Mouse (Mus musculus): ENCODE data around the gene Islr2. TPM values are rescaled to one million over a fixed set of nuclear protein-coding genes. Genes with fewer than 3 reads are reported as not detected.

Islr2 gene
- polyA plus RNA-seq, 1 experiment from 2014 or later: 0.17 TPM

GRCm38 (mm10) chr9:58204448-58205000 is 405 bp upstream of the Islr2 start:
- peaks cover 43% of the 10 kb centered on the region for H3K27me3 ChIP-seq (ENCODE audit: insufficient read depth, low read length)
- 0 out of 2 replicates have a peak overlapping the region, but pooled peaks have one; percentile 29 for H3K9ac ChIP-seq (replicated peaks; ENCODE audit: low read length)
- 2% methylated on average over 18 of the region's 18 CpGs for WGBS

DNA sequence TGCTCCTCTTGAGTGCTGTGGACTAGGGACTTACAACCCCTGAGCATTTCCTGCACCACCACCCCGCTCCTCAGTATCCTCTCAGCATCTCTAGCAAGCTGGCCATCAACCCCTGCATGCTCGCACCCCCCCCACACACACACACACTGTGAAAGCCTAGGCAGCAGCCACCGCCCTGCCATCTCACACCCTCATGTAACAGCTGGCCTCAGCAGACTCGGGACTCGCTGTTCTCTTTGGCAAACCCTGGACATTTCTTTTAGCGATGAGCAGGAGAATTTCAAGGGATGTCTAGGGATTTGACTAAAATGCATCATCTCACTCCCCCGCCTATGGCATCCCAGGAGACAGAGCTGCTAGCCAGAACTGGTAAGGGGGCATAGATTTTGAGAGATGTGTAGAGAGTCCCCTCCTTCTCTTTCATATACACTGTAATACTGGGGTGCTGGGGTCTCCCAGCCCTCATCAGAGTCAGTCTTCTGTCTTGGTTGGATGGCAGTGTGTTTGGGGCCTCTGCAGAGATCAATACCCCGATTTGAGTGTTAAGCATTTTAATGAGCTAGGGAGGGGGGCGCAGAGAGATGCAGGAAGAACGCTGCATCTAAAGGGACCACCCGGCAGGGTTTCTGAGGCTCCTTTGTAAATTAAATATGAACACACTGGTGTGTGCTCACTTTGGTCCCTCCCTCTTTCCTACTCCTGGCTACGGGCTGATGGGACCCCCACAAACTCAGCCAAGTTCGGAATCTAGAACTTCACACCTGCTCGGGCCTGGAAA is 1.3 kb downstream of the Islr2 start:
- H3K4me3 ChIP-seq (ENCODE audit: low read length): no peak overlapping the region
- no peaks in the 10 kb centered on the region for H3K9me3 ChIP-seq (ENCODE audit: low read length)
- peaks cover 34% of the 10 kb centered on the region for H3K4me1 ChIP-seq (ENCODE audit: insufficient read depth, low read length)
- H3K27ac ChIP-seq (ENCODE audit: low read length): no peak overlapping the region
- no peaks in the 10 kb centered on the region for H3K36me3 ChIP-seq (ENCODE audit: insufficient read depth, low read length)
- ATAC-seq (ENCODE audit: low FRiP score, low TSS enrichment): no peak
- no peak overlapping the region for H3K9ac ChIP-seq (replicated peaks; ENCODE audit: low read length)
- no peak overlapping the region for H3K4me2 ChIP-seq (replicated peaks; ENCODE audit: low read depth, low read length)
- H3K27me3 ChIP-seq (ENCODE audit: insufficient read depth, low read length): peaks cover 60% of the 10 kb centered on the region
- 10% methylated on average over 14 of the region's 14 CpGs for WGBS

More at GRCm38 (mm10) chr9:58204448-58205000, 405 bp upstream of the Islr2 start:
- Histone ChIP-seq H3K4me1 (ENCODE audit: insufficient read depth, low read length) (peaks cover 17% of the 10 kb centered on the region), H3K4me2 (replicated peaks; ENCODE audit: low read depth, low read length) (peak overlapping the region; percentile 50), H3K27ac (ENCODE audit: low read length) (no peak overlapping the region), H3K9me3 (ENCODE audit: low read length) (no peaks in the 10 kb centered on the region), H3K4me3 (ENCODE audit: low read length) (peak overlapping the region; percentile 39), H3K36me3 (ENCODE audit: insufficient read depth, low read length) (no peaks in the 10 kb centered on the region)
- ATAC-seq (ENCODE audit: low FRiP score, low TSS enrichment): peak; percentile 83

DNA sequence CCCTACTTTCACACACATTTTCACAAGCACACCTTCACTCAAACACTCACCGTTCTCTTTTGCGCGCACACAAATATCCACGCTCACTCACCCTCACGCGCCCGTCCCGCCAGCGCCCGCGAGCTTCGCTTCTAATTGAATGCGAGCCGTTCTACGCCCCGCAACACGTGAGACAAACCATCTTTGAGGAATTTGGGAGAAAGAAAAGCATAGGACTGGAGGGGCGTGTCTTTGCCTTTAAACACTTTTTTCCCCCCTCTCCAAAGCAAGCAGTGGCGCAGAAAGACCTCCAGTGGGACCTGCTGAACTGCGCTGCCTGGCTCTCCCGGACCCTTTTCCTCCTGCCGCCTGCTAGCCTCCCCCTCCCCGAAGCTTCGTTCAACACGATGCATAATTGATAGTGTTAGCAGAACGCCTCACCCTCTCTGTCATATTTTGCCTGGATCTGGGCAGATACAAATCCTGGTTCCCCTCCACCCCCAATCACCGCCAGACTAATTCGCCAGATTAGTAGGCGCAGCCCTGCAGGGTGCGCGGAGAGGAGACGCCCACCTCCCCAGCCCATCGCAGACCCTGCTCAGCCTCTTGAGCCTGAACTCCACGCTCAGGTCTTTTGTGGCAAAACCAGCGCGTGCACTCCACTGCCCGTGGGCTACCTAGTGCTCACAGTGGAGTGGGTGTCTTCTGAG is 2.1 kb downstream of the Islr2 start:
- H3K4me2 ChIP-seq (replicated peaks; ENCODE audit: low read depth, low read length): peak overlapping the region; percentile 17; the same call in 1 of the 2 replicates
- no peak for ATAC-seq (ENCODE audit: low FRiP score, low TSS enrichment)
- H3K9me3 ChIP-seq (ENCODE audit: low read length): no peaks in the 10 kb centered on the region
- H3K27me3 ChIP-seq (ENCODE audit: insufficient read depth, low read length): peaks cover 68% of the 10 kb centered on the region
- H3K4me3 ChIP-seq (ENCODE audit: low read length): peak overlapping the region; percentile 13; the same call in 1 of the 2 replicates
- H3K4me1 ChIP-seq (ENCODE audit: insufficient read depth, low read length): peaks cover 41% of the 10 kb centered on the region
- H3K27ac ChIP-seq (ENCODE audit: low read length): no peak overlapping the region
- H3K36me3 ChIP-seq (ENCODE audit: insufficient read depth, low read length): no peaks in the 10 kb centered on the region
- under 1% methylated on average over 37 of the region's 37 CpGs for WGBS
- no peak overlapping the region for H3K9ac ChIP-seq (replicated peaks; ENCODE audit: low read length)

DNA sequence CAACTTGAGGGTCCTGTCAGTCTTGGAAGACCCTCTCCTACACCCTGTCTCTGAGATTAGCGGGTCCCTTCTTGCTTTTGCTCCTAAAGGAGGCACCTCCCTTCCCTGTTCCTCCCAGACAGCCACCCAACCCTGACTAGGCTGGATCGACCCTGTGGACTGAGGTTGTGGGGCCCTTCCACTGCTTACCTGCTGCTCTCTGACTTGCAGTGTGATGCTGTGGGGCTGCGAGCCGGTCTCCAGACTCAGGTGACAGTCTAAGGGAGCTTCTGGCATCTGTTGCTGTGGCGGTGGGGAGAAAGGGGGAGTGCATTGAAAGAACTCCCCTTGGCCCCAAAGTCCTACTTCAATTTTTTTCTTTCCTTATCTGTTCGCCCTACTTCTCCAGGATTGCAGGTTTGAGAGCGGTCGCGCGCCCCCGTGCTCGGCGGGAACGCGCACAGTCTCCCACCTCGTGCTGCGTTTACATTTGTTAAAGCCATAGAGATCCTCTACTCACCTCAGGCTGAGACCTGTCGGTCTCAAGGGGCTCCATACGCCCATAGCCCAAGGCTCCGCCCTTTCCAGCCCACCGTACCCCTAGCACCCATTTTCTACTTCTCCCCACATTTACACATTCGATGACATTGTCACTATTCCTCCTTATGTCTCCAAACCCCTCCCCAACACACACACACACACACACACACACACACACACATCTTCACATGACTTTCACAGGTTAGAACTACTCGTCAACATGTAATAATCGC is 2.9 kb downstream of the Islr2 start:
- peaks cover 48% of the 10 kb centered on the region for H3K4me1 ChIP-seq (ENCODE audit: insufficient read depth, low read length)
- peak overlapping the region; percentile 13; the same call in 1 of the 2 replicates for H3K4me3 ChIP-seq (ENCODE audit: low read length)
- H3K4me2 ChIP-seq (replicated peaks; ENCODE audit: low read depth, low read length): peak overlapping the region; percentile 17; the same call in 1 of the 2 replicates

DNA sequence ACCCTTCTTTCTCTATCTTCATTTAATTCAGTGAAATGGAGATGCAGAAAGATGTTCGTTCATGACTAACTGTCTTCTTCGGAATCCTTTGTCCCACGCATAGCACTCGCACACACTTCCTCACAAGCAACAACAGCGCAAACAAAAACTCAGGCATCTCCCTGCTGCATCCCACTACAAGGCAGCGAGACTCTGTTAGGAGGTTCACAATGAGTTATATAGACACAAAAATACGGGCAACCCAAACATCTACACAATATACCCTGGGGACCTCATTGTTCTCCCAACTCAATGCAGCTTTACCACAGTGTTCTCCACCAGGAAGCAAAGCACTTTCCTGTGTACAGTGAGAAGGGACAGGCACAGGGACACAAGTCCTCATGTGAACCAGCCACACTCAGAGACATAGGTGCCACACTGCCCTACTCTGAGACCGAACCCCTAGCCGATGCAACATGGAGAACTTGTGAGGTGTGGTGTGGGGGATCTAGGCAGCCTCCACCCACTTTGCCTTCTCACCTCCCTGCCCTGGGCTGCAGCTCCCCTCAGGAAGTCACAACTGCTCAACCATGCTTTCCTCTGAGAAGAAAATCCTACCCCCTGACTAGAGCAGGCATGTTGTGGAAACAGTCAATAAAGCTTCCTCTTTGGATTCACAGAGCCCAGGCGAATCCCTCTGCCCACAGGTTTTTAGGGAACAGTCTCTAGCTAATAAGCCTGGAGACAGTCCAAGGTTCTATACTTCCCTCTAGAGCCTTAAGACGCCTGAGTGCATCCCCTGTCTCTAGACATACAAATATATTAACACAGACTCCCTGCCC is 3.6 kb downstream of the Islr2 start:
- ATAC-seq (ENCODE audit: low FRiP score, low TSS enrichment): no peak
- 15% methylated on average over 11 of the region's 11 CpGs for WGBS
- H3K4me1 ChIP-seq (ENCODE audit: insufficient read depth, low read length): peaks cover 50% of the 10 kb centered on the region

More for the DNA sequence above, 2.9 kb downstream of the Islr2 start:
- no peak for ATAC-seq (ENCODE audit: low FRiP score, low TSS enrichment)
- H3K9me3 ChIP-seq (ENCODE audit: low read length): no peaks in the 10 kb centered on the region
- H3K27me3 ChIP-seq (ENCODE audit: insufficient read depth, low read length): peaks cover 76% of the 10 kb centered on the region
- H3K9ac ChIP-seq (replicated peaks; ENCODE audit: low read length): no peak overlapping the region
- no peak overlapping the region for H3K27ac ChIP-seq (ENCODE audit: low read length)
- 2% methylated on average over 24 of the region's 24 CpGs for WGBS
- H3K36me3 ChIP-seq (ENCODE audit: insufficient read depth, low read length): no peaks in the 10 kb centered on the region

GRCm38 (mm10) chr9:58199381-58200269 is 4.5 kb downstream of the Islr2 start:
- no peak overlapping the region for H3K9ac ChIP-seq (replicated peaks; ENCODE audit: low read length)
- no peak for ATAC-seq (ENCODE audit: low FRiP score, low TSS enrichment)
- 2% methylated on average over 41 of the region's 41 CpGs for WGBS

More for the DNA sequence above, 3.6 kb downstream of the Islr2 start:
- H3K27ac ChIP-seq (ENCODE audit: low read length): no peak overlapping the region
- H3K9ac ChIP-seq (replicated peaks; ENCODE audit: low read length): no peak overlapping the region
- peaks cover 83% of the 10 kb centered on the region for H3K27me3 ChIP-seq (ENCODE audit: insufficient read depth, low read length)
- no peaks in the 10 kb centered on the region for H3K36me3 ChIP-seq (ENCODE audit: insufficient read depth, low read length)
- H3K4me2 ChIP-seq (replicated peaks; ENCODE audit: low read depth, low read length): no peak overlapping the region
- H3K4me3 ChIP-seq (ENCODE audit: low read length): no peak overlapping the region
- H3K9me3 ChIP-seq (ENCODE audit: low read length): no peaks in the 10 kb centered on the region

DNA sequence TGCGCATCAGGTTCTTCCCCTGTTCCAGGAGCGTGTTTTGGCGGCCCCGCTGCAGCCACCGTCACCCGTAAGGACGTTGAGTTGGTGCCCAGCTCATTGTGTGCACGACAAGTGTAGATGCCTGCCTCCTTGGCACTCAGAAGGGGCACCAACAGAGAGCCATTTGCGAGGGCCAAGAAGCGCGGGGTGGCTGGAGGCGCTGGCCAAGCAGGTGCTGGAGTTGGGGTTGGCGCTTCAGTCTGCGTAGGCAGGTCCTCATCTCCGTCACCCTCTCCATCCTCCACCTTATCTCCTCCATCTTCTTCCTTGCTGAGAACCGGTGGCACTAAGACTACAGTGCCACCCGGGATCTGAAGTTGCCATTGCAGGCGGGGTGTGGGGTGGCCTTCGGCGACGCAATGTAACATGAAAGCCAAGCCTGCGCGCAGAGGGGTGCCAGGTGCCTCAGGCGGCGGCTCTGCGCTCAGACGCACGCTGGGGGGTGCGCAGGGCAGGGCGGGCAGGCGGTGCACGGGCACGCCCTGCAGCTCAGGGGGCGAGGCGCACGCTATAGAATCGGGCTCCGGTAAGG is 5.2 kb downstream of the Islr2 start:
- WGBS: 2% methylated on average over 38 of the region's 38 CpGs
- Histone ChIP-seq H3K27me3 (ENCODE audit: insufficient read depth, low read length) (peaks cover 99% of the 10 kb centered on the region), H3K36me3 (ENCODE audit: insufficient read depth, low read length) (no peaks in the 10 kb centered on the region), H3K9me3 (ENCODE audit: low read length) (no peaks in the 10 kb centered on the region), H3K4me1 (ENCODE audit: insufficient read depth, low read length) (peaks cover 50% of the 10 kb centered on the region), H3K4me2 (replicated peaks; ENCODE audit: low read depth, low read length) (peak overlapping the region; percentile 50), H3K4me3 (ENCODE audit: low read length) (peak overlapping the region; percentile 30), H3K27ac (ENCODE audit: low read length) (no peak overlapping the region), H3K9ac (replicated peaks; ENCODE audit: low read length) (no peak overlapping the region)
- no peak for ATAC-seq (ENCODE audit: low FRiP score, low TSS enrichment)

More at GRCm38 (mm10) chr9:58199381-58200269, 4.5 kb downstream of the Islr2 start:
- H3K9me3 ChIP-seq (ENCODE audit: low read length): no peaks in the 10 kb centered on the region
- no peaks in the 10 kb centered on the region for H3K36me3 ChIP-seq (ENCODE audit: insufficient read depth, low read length)
- H3K27ac ChIP-seq (ENCODE audit: low read length): no peak overlapping the region
- peaks cover 50% of the 10 kb centered on the region for H3K4me1 ChIP-seq (ENCODE audit: insufficient read depth, low read length)
- peaks cover 92% of the 10 kb centered on the region for H3K27me3 ChIP-seq (ENCODE audit: insufficient read depth, low read length)
- peak overlapping the region; percentile 50 for H3K4me2 ChIP-seq (replicated peaks; ENCODE audit: low read depth, low read length)
- H3K4me3 ChIP-seq (ENCODE audit: low read length): peak overlapping the region; percentile 30

All from kidney, embryonic 16.5 days (tissue).